Mouse (Mus musculus) kidney, postnatal 36 days (tissue): ENCODE data around the gene Arhgap22.

ENCODE experiments used
- DNase-seq, 2 experiments: peaks; one replicate each; pipeline ENCODE4 v3.0.0; 2021 to 2022; ENCODE audit warnings: mixed read lengths in 2 of 2

Gene Arhgap22

DNA sequence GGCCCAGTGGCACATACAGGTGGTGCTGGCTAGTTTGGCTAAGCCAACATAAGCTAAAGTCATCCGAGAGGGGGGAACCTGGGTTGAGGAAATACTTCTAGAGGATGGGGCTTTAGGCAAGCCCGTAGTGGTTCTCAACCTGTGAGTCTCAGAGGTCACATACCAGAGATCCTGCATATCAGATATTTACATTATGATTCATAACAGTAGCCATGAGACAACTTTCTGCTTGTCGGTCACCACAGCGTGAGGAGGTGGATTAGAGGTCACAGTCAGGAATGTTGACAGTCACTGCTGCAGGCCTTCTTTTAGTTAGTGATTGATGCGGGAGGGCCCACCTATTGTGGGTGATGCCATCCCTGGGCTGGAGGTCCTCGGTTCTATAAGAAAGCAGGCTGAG, 121.9 kb downstream of the Arhgap22 start:
- no peak for DNase-seq

DNA sequence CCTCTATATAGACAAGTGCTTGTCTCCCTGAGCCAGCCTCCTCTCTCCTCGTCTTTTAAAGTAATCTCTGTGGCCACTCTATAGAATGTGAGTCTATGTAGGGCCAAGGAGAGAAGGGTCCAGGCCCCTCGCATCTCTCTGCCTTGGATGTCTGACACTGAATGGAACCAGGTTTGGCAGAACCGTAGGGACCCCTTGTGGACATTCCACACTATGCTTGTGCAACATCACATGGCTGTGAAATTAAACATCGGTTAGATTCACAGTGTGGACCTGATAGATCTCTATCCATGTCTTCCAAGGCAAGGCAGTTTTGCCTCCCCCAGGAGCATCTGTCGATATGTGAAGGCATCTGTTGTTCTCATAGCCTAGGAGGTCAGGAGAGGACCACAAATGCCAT, 124.9 kb downstream of the Arhgap22 start:
- no peak for DNase-seq

DNA sequence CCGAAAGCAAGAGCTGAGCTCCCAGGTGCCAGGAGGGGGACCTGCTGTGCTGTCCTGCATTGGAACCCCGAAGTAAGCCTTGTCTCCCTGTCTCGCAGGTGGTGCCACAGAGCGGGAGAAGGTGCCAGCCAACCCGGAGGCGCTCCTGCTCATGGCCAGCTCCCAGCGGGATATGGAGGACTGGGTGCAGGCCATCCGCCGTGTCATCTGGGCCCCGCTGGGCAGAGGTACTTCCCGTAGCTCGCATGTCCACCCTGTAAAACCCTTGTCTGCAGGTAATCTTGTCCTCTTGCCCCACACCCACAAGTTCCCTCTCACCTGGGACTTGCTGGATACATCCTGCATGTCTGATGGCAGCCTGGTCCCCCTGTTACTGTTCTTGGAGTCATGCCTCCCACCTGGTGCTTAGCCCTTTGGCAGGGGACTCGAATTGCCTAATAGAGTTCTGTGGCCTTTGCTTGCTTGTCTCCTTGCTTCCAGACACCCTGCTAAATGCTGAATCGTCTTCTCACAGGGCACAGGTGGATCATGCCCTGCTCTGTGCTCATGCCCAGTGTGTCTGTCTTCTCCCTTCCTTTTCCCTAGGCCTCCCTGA, 129.4 kb downstream of the Arhgap22 start:
- no peak for DNase-seq

DNA sequence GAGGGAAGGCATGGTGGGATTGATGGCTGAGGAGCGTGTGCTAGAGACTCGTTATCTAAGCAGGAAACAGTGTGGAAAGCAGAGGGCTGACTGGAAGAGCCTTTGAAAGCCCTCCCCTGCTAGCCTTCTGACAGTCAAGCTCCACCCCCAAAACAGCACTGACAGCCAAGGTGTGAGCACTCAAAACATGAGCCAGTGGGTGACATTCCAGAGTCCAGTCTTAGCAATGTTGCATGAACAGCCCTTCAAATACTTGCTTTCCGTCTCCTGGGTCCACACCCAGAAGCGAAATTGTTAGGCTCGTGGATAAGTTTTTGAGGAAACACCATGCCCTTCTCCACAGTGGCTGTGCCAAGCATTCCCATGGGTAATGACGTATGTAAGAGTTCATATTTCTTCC, 132.7 kb downstream of the Arhgap22 start:
- DNase-seq, result no peak

DNA sequence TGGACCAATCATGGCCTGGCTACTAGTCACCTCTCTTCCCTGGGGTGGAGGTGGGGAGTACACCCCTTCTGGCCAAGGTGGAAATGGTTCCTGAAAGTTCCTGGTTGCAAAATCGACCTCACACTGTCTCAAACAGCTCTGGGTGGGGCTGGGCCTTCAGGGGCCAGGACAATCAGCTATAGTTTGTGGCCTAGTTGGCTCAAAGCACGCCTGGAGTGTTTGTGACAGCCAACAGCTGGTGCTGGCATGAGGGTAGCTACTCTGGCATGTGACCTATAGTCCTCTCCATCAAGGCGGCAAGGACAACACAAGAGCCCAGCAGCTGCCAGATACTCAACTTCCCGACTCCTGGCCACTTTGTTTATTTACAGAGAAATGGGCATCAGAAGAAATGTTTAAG, 133.9 kb downstream of the Arhgap22 start:
- DNase-seq, result no peak

DNA sequence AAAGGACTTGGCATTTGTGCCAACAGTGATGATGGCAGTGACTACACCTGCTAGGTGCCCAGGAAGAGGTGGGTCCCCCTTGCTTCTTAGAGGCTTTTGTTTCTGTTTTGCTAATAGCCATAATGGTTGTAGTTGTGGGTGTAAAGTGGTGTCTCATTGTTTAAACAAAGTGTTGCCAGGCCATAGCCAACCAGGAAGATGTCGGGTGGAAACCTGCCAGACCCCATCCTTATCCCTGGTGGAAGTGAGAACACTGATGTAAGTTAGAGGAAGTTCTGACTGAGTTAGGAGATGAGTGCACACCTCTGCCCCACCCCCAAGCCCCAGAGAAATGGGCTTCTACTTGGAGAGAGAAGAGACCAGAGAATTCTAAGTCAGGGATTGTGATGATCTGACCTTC, 134.3 kb downstream of the Arhgap22 start:
- DNase-seq, result no peak

DNA sequence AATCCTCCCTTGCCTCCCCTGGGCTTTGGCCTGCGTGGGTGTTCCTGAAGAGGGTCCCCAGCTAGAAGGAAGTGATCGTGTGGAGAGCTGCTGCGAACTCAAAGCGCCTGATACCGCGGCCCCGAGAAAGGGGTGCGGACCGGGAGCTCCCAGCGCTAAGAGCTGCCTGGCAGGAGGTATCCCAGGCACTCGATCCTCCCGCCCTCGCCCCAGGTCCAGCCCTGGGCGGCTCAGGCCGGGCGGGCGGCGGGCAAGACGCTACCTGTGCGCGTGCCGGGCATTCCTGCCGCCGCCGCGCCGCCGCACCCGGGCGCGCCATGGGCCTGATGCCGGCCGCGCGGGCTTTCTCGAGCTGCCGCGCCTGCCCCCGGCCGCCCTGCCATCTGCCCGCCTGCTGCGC, 137.2 kb downstream of the Arhgap22 start:
- DNase-seq, result peak in 1 of 2 experiments; percentile 51

DNA sequence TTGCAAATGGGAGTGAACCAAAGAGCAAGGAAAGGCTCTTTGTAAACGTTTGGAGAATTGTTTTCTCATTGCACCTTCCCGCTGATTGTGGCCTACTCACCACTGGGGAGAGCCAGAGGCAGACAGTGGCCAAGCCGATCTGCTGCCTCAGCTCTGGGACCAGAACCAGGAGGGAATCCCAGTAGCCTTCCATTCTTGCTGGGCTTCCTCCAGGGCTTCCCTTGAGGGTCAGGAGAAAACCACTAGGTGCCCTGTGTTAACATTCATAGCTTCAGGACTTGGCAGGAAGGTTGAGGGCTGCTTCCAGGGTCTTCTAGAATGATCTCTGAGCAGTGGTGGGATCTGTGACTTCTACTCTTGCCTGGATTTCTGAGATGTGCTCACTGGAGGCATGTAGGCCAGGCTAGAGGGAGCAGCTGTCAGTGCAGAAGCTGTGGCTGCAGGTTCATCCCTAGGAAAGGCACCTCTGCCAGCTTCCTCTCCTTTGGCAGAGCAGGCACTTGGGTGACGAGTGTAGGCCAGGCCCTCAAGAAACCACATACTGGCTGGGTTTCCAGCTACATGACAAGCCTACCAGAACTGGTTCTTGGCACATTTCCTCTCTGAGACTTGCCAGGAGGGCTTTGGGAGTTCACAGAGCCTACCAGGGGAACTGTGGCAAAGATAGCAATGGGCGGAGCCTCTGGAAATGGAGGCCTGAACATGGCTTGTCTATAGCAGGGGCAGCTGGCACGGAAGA, 138.3 kb downstream of the Arhgap22 start:
- peak in 1 of 2 experiments; percentile 36 for DNase-seq

DNA sequence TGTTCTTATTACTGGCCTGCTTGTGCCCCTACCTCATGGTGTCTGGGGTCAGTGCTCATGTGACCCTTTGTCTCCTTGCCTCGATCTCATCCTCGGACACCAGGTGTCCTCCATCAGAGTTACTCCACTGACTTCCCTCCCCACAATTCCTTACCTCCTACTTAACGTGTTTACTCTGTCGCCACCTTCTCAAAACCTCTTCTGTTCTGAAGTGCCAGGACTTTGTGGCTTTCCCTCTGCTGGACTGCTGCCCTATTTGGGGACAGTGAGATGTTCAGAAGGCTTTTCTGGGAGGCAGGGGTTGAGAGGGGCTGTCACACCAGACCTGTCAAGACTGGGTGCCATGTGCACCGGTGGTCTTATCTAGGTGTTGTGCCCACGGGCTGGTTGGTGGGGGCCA, 139.1 kb downstream of the Arhgap22 start:
- DNase-seq, result no peak

DNA sequence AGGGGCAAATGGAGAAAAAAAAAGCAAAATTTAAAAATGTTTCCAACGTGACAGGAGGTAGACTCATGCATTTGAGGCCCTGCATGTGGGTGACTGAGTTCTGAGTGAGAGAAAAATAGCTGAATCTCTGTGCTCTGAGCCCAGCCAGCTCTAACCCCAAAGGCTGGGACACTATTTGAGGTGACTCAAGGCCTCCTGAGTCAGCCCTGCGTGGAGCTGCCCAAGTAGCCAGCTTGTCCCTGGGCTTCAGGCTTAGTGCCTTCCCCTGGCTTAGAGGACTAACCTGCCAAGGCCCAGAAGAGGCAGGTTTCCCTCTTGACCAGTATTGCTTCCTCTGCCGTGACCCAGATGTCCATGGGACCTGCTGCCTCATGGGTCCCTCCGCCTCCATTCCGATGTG, 141.4 kb downstream of the Arhgap22 start:
- no peak for DNase-seq

DNA sequence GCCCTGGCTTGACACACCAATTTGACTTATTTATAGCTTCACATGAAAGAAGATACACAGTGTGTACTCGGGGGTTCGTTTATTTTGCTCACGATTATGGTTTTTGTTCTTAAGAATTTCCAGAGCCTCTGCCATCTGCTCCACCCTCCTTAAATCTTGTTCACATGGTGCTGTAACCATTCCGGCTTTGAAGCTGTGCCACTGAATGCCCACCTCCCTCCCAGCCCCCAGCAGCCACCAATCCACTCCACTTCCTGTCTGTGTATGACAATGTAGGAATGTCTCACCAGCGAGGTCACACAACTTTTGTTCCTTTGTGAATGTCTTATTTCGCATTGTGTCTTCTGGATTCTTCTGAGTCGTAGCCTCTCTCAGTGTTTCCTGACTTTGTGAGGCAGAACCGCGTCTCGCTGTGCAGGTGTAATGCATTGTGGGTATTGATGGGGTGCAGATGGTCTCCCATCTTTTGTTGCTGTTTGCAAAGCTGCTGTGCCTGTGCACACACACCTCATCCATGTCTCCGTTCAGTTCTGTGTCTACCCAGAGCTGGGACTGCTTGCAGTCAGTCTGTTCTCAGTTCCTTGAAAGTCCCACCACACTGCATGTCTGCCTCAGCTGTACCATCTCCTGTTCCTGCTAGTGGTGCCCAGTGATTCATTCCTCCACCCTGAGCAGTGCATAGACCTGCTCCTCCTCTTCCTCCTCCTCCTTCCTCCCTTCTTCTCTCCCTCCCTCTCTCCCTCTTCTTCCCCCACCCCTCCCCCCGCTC, 144.0 kb downstream of the Arhgap22 start:
- DNase-seq, result no peak

DNA sequence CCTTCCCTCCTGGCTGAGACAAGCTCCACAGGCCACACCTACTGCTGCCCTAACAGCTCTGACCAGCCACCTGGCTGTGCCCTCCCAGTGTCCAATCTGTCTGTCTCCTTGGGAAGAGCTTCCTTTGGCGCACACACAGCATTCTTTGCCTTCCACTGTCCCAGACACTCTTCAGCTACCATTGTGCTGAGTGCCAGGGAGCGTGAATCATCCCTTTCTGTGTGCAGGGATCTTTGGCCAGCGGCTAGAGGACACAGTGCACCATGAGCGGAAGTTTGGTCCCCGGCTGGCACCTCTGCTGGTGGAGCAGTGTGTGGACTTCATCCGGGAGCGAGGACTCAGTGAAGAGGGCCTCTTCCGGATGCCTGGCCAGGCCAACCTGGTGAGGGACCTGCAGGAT, 145.1 kb downstream of the Arhgap22 start:
- DNase-seq, result peak; percentile 59 to 68

DNA sequence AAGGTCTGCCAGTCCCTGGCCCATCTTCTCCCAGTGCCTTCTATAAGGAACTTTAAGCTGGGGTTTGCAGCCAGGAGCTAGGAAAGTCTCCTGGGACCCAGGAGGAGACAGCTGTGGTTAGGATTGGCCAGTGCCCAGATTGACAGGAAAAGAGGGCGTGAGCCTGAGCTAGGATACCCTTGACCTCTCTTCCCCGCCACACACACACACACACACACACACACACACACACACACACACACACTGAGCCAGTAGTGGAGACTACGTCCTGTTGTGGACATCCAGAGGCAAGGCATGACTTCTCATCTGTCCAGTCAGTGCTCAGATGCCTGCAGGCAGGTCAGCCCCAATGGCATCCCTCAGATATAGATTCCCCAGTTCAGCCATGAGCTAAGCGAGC, 147.7 kb downstream of the Arhgap22 start:
- no peak for DNase-seq

DNA sequence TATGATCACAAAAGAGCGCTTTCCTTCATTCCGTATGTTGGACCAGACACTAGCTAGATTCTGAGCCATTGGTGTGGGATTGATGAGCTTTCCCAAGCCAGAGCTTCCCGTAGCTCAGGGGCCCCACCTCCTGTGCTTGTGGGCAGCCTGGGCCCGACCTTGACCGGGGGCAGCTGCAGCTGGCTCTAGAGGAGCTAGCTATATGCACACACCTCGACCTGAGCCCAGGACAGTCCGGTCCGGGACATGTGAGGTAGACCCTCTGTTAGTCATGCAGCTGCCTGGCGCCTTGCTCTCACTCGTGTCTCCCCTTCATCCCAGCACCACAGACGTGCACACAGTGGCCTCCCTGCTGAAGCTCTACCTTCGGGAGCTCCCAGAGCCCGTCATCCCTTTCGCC, 148.3 kb downstream of the Arhgap22 start:
- no peak for DNase-seq

DNA sequence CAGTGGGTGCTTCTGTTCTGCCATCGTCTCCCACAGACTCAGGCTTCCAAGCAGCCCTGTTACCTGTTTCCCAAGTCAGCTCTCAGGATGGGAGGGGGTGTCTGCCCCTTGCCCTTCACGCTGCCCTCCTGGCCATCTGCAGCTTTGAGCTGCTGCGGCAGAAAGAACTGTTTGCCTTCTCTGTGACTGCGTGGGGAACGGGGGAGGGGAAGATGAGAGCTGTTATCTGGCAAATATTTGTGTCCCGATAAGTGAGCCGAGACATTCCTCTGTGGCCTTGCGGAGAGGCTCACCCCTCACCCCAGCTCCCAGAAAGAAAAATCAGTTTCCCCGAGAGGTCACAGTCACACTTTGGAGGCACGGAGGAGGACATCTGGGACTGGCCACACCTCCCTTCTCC, 149.0 kb downstream of the Arhgap22 start:
- DNase-seq, result no peak

DNA sequence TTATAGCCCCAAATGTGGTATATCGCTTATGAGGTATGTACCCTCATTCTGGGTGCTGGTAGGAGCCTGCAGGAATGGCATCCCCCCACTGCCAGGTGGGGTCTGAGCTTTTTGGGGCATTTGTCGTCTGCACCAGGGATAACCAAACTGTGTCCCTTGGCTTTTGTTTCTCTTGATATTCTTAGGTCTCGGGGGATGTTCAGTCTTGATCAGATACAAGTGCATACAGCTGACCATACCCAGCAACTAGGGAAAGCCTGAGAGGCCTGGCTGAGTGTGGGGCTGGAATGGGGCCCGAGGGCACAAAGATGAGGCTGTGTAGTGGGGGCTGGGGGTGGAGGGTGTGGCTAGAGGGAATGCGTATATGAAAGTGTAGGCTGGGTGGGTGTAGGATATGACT, 149.8 kb downstream of the Arhgap22 start:
- DNase-seq, result no peak

DNA sequence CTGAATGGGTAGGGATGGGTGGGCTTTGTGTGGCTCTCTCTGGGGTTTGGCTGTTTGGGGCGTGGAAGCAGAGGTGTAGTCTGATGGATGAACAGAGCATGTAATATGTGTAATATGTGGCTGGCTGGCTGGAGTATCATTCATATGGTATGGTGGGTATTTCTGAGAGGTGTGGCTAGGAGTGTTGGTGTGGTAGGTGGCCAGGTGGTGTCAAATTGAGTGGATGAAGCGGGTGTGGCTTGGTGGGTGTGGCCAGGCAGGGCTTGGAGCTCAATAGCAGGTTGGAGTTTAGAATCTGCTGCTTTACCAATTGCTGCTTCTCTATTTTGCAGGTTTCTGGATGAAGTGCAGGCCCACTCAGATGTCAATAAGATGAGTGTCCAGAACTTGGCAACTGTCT, 150.2 kb downstream of the Arhgap22 start:
- DNase-seq, result no peak

DNA sequence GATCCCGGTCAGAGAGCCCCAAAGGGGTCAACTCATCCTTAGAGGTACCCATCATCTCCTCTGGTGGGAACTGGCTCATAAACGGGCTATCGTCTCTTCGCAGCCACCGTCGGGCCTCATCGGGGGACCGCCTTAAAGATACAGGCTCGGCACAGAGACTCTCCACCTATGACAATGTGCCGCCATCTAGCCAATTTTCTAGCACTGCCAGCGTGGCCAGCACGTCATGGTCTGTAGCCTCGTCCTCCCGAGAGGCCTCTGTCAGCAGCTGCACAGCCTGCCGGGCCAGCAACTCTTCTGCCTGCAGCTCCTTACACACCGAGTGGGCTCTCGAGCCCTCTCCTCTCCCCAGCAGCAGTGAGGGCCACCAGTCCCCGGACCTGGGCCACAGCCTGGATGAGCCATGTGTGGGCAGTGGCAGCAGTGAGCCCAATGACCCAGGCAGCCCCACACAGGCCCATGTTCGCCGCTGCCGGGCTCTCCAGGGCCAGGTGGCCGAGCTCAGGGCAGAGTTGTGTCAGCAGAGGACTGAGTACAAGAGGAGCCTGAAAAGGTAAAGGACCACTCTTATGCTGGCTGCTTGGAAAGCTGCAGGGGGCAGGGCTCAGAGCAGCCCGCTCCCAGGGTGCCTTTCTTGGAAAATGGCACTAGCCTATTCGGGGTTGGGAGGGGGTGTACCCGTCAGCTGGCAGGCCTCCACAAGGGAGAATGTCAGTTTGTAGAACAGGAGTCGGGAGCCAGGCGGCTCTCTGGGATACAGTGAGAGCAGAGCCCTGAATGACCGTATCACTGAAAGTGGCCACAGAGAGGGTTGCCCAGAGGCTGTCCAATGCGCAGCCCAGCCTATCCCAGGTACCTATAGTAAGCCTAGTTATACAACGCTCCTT, 153.3 kb downstream of the Arhgap22 start:
- DNase-seq, result no peak

DNA sequence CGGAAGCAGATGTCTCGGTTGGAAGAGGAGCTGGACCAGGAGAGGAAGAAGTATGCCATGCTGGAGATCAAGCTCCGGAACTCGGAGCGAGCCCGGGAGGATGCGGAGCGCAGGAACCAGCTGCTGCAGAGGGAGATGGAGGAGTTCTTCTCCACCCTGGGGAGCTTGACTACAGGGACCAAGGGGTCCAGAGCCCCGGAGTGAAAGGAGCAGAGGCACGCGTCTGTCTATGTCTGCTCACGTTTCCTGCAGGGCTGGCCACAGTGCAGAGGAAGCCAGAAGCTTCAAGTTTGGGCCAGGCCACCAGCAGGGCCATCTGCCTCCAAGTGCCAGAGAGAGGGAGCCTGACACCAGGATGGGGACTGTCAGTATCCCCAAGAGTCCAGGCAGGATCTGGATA, 155.5 kb downstream of the Arhgap22 start:
- DNase-seq, result no peak

DNA sequence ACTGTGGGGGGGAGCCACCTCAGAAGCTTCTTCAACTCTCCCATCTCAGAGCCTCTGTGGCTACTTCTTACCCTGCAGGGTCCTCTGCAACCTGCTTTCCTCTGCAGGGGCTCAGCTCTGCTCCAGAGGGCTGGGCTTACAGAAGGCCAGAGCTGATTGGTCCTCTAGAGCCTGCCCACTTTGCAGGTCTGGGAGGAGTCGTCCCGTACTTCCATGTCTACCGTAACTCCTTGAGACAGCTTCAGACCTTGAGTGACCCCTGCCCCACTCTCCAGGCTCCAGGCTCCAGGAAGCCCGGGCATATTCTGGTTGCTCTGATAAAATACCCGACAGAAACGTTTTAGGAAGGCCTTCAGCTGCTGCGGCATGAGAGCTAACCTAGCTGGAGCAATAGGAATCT, 156.2 kb downstream of the Arhgap22 start:
- DNase-seq, result peak; percentile 23 to 36

DNA sequence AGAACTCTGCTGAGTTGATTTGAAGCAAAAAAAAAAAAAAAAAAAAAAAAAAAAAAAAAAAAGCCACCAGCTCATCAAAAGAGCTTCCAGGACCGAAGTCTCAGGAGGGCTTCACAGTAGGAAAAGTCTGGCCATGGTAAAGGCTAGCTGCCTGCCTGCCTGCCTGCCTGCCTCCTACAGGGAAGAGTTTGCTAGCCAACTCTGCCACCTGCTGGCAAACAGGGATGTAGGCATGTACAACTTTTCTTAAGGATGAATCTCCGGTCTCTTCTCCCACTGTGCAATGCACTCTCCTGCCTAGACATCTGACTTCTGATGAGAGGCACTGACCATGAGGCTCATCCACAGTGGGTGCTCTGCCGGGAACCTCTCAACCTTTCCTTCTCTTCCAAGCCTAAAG, 157.4 kb downstream of the Arhgap22 start:
- peak; percentile 67 to 81 for DNase-seq

DNA sequence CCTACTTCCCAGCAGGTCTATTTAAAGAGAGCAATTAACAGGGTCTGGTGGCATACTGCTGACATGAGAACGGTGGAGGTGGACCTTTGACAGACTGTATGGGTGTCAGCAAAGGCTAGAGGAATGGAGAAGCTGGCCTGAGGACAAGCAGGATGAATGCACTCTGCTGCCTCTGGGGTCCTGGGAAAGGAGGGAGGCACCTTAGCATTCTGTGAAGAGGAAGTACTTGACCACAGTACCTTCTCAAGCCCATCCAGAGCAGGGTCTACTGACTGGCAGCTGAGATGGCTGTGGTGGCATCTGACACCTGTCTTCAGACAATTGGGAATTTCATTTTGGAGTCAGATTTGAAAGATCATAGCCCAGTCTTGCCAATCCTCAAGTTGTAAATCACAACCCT, 159.4 kb downstream of the Arhgap22 start:
- DNase-seq, result no peak

DNA sequence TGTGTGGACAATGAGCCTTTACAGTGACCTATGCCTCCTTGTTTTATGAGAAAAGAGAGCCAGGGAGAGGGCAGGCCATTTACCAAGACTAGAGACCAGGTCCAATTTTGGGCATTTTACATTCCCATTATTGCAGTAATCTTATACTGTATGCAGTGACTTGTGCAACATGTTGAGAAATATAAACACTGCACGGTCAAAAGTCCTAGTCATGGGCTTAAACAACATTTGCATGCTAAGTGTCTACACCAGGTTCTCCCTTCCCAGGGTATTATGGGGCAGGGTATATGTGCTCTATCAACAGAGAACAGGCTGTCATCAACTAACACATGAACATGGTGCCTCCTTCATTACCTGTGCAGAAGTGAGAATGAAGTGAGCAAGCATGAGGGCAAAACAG, 160.3 kb downstream of the Arhgap22 start:
- DNase-seq, result no peak
